Mouse (Mus musculus): ENCODE data around the gene Scn3a.
A peak's percentile ranks its signal among the peaks of the same experiment; 100 is the strongest.

The Scn3a gene

GRCm38 (mm10) chr2:65566793-65567787 is at the start of gene Scn3a:
Gene Scn3a (minus strand): TSS chr2:65567627.
- DNase-seq (ENCODE audit: inconsistent ontology term) = no peak

DNA sequence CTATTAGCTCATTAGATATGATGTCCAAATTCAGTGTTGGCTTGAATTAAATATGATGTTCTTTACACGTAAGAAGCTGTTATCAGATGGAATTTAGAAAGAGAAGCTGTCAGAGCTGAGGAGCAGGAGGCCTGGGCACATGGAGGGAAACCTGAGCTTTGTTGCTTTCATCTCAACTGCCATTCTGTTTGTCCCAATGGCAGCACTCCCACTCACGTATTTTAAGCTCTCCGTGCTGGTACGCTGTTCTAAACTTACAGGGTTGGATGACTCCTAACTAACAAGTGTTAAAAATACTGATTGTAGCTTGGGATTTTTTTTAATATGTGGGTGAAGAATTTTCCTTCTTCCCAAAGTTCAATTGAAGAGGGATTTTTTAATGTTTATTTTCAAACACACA is 44.5 kb upstream of the Scn3a start:
- no peak for DNase-seq (ENCODE audit: inconsistent ontology term)

- peak; percentile 33 for DNase-seq (ENCODE audit: inconsistent ontology term)
These were observed 40.4 kb upstream of the Scn3a start for GRCm38 (mm10) chr2:65607813-65608212.

DNA sequence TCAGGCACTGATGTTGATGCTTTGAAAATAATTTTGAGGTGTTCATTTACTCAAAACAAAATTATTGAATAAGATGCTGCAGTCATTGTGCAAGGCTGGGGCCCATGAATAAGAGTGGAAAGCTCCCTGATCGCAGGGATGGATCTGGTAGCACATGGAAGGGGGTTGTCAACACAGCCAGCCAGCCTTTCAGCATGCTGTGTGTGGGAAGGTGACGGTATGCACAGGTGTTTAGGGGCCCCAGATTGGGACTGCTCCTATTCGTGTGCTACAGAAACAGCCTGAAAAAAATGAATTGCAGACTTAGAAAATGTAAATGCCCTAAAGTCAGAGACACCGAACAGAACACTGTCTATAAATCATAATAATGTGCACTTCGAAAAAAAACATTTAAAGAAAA is 20.3 kb upstream of the Scn3a start:
- no peak for DNase-seq (ENCODE audit: inconsistent ontology term)

GRCm38 (mm10) chr2:65567925-65568324 is 498 bp upstream of the Scn3a start:
- DNase-seq (ENCODE audit: inconsistent ontology term) = no peak

DNA sequence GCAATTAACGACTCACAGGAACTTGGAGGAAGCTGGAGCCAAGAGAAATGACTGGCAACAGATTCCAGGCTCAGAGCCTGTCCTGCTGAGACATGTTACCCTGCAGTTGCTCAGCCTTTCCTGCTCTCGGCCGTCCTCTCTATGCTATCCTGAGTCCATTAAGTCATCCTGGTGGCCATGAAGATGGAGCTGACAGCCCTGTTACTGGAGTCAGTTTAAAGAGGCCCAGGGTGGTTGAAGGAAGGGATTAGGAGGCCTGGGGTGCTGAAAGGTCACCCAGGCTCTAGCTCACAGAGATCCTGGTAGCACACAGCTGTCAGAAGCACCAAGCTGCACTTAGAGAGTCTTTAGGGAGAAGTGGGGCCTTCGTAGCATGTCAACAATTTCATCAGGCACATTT is 3.5 kb downstream of the Scn3a start:
- DNase-seq (ENCODE audit: inconsistent ontology term) = no peak

DNA sequence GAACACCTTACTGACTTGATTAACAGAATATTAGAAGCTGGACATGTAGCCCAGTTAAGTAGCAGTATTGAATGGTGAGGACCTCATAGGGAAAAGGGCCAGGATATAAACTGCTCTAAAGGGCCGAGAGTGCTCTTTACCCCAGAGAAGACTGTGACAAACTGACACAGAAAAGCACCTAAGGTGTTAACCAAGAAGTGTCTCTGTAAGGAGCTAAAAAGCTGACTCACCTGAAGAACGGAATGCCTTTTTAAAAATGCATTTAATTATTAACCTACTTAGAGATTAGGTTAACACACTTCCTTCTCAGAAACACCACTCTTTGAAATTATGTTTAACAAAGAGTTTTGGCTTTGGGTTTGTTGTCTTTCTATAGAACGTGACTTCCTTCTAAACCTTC is 9.7 kb downstream of the Scn3a start:
- DNase-seq (ENCODE audit: inconsistent ontology term) = no peak

GRCm38 (mm10) chr2:65554662-65555061 is 12.8 kb downstream of the Scn3a start:
- DNase-seq (ENCODE audit: inconsistent ontology term) = no peak

- DNase-seq (ENCODE audit: inconsistent ontology term) = no peak
These were observed 14.0 kb downstream of the Scn3a start for GRCm38 (mm10) chr2:65553473-65553872.

- DNase-seq (ENCODE audit: inconsistent ontology term) = no peak
These were observed 14.7 kb downstream of the Scn3a start for GRCm38 (mm10) chr2:65552727-65553126.

GRCm38 (mm10) chr2:65552222-65552621 is 15.2 kb downstream of the Scn3a start:
- DNase-seq (ENCODE audit: inconsistent ontology term) = no peak

DNA sequence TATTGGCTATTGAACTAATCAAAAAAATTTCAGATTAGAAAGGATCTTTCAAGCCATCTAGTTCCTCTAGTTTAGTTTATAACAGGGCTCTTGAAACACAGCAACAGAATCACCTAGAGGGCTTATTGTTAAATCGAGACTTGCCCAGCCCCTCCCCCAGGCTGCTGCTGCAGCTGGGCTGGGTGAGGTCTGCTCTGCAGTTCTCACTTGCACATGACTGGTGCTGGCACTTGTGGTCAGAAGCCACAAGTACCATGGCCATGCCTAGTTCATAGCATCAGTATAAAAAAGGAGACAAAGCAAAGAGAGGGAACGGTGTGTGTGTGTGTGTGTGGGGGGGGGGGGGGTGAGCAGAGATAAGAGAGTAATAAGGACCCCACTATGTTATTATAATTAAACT is 15.7 kb downstream of the Scn3a start:
- DNase-seq (ENCODE audit: inconsistent ontology term) = no peak

DNA sequence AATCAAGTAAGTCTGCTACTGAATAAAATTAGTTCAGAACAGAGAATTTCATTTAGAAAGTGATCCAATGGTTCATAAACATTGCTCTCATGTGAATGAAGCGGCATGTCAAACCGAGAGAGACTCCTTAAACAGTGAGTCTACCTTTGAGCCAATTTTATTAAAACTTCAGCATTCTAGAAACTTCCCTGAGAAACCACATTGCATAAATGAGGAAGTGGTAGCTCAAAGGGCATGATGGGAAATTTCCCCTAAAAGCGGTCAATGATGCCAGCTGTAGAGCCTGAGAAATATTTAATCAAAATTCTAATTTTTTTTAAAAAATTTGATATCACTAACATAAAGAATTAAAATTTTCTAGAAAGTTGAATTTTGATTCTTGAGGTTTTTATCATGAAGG is 16.9 kb downstream of the Scn3a start:
- no peak for DNase-seq (ENCODE audit: inconsistent ontology term)

- no peak for DNase-seq (ENCODE audit: inconsistent ontology term)
These were observed 18.8 kb downstream of the Scn3a start for GRCm38 (mm10) chr2:65548665-65549064.

- DNase-seq (ENCODE audit: inconsistent ontology term) = peak; percentile 14
These were observed 20.1 kb downstream of the Scn3a start for GRCm38 (mm10) chr2:65547341-65547740.

DNA sequence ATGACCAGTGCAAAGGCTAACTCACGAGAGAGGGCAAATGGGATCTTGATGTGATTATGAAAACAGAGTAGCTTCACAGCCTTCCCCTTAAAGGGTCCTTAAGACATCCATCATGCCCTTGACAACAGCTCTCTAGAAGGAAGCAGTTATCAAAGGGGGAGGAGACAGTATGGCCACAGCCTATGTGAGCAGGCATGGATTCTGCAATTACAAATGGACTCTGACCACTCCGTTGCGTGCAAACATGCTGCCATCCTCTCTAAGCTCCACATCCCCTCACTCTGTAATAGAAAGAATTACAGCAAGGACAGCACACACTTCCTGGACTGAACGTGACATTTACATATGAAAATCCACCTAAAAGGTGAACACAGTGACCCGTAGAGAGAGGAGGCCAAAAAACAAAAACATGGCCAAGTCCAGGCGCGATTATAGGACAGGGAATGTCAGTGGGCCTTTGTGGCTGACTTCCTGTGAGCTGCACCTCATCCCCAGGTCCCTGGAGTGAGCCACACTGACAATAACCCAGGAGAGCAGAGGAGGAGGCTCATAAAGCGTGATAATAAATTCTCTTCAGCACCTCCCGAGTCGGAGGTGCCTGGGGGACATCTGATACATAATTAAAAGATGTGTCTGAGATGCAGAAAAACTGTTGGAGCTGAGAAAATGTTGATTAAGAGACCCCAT is 24.4 kb downstream of the Scn3a start:
- DNase-seq (ENCODE audit: inconsistent ontology term) = no peak

GRCm38 (mm10) chr2:65541781-65542180 is 25.6 kb downstream of the Scn3a start:
- no peak for DNase-seq (ENCODE audit: inconsistent ontology term)

GRCm38 (mm10) chr2:65538436-65538835 is 29.0 kb downstream of the Scn3a start:
- no peak for DNase-seq (ENCODE audit: inconsistent ontology term)

- no peak for DNase-seq (ENCODE audit: inconsistent ontology term)
These were observed 35.1 kb downstream of the Scn3a start for GRCm38 (mm10) chr2:65532127-65532854.

GRCm38 (mm10) chr2:65529148-65529547 is 38.3 kb downstream of the Scn3a start:
- DNase-seq (ENCODE audit: inconsistent ontology term) = no peak

DNA sequence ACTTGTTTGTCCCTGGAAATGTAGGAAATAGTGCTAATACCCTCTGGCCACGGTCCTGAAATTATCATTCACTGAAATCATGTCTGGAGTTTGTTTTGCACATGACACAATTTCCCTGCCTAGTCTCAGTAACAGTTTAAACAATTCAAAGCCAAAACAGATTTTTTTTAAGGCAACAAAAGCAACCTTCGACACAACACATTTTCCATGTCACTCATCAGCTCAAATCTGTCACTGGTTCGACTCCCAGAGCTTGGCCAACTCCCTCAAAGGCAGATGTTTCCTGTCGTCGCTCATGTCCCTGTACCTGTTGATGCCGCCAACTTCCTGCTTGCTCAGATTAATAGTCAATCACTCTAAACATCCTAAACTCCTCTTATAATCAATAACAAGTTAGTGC is 50.7 kb downstream of the Scn3a start:
- DNase-seq (ENCODE audit: inconsistent ontology term) = no peak

DNA sequence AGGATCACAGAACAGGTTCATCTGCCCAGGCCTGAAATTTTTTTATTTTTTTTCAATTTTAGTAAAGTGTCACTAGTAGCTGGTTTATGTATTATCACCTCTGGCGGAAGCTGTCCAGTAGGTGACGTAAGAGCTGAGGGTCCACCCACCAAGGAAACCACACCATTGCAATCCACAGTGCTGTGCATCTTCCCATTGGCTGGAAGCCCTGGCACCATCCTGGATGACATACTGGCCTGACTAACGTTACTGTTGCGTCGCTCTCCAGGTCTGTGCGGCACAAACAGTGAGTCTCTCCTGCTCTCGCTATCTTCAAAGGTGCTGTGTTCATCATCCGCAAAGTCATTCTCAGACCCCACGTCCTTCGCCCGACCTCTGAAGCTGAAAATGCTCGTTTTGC is 59.2 kb downstream of the Scn3a start:
- no peak for DNase-seq (ENCODE audit: inconsistent ontology term)
